Mouse (Mus musculus) megakaryocyte progenitor cell, adult 5-6 weeks (primary cell): ENCODE measurements at regions not wholly inside any gene's neighbourhood (a gene's known extent, or its start where the extent isn't known, plus 50 kb on each side); places are given as distances from the start of the nearest gene placed in this dataset.
A peak's percentile ranks its signal among the peaks of the same experiment; 100 is the strongest.

Source experiments
- ATAC-seq: replicated peaks from 2 replicates; pipeline ENCODE4 v1.8.0; 2016; ENCODE audit warnings: mild to moderate bottlenecking, moderate TSS enrichment, inconsistent platforms; ENCODE audit not compliant: poor library complexity

GRCm38 (mm10) chr10:111111020-111111419, 53.5 kb upstream of the Osbpl8 start:
- ATAC-seq, result no peak

- ATAC-seq, result peak; percentile 75
These were observed 55.6 kb upstream of the Osbpl8 start for GRCm38 (mm10) chr10:111108658-111109633.

- no peak for ATAC-seq
These were observed 56.7 kb upstream of the Osbpl8 start for GRCm38 (mm10) chr10:111107852-111108251.

- ATAC-seq, result peak; percentile 63
These were observed 57.2 kb upstream of the Osbpl8 start for GRCm38 (mm10) chr10:111107387-111107786.

- ATAC-seq, result no peak
These were observed 58.1 kb upstream of the Osbpl8 start for GRCm38 (mm10) chr10:111106411-111106810.

- no peak for ATAC-seq
These were observed 58.9 kb upstream of the Osbpl8 start for GRCm38 (mm10) chr10:111105662-111106061.

GRCm38 (mm10) chr10:111103512-111103911, 61.0 kb upstream of the Osbpl8 start:
- ATAC-seq, result no peak

GRCm38 (mm10) chr10:111103086-111103485, 61.5 kb upstream of the Osbpl8 start:
- ATAC-seq, result peak; percentile 85

GRCm38 (mm10) chr10:111101901-111102761, 62.4 kb upstream of the Osbpl8 start:
- ATAC-seq, result peak; percentile 56

- ATAC-seq, result peak; percentile 60
These were observed 64.6 kb upstream of the Osbpl8 start for GRCm38 (mm10) chr10:111099812-111100464.

GRCm38 (mm10) chr10:111099059-111099811, 65.3 kb upstream of the Osbpl8 start:
- ATAC-seq, result no peak

- no peak for ATAC-seq
These were observed 67.3 kb upstream of the Osbpl8 start for GRCm38 (mm10) chr10:111097245-111097644.

- ATAC-seq, result no peak
These were observed 67.7 kb upstream of the Osbpl8 start for GRCm38 (mm10) chr10:111096811-111097210.

- ATAC-seq, result no peak
These were observed 70.1 kb upstream of the Osbpl8 start for GRCm38 (mm10) chr10:111094405-111094804.

- ATAC-seq, result peak; percentile 56
These were observed 75.2 kb upstream of the Osbpl8 start for GRCm38 (mm10) chr10:111089382-111089781.

GRCm38 (mm10) chr10:111085561-111085960, 75.6 kb upstream of the Zdhhc17 start:
- ATAC-seq, result no peak

- no peak for ATAC-seq
These were observed 74.4 kb upstream of the Zdhhc17 start for GRCm38 (mm10) chr10:111084267-111084780.

- no peak for ATAC-seq
These were observed 73.9 kb upstream of the Zdhhc17 start for GRCm38 (mm10) chr10:111083861-111084260.

GRCm38 (mm10) chr10:111083338-111083737, 73.4 kb upstream of the Zdhhc17 start:
- ATAC-seq, result peak; percentile 96

- no peak for ATAC-seq
These were observed 70.4 kb upstream of the Zdhhc17 start for GRCm38 (mm10) chr10:111080322-111080721.
